Mouse (Mus musculus) urinary bladder, postnatal 14 days (tissue): ENCODE measurements at regions not wholly inside any gene's neighbourhood (a gene's known extent, or its start where the extent isn't known, plus 50 kb on each side); places are given as distances from the start of the nearest gene placed in this dataset.

ENCODE experiments used
- DNase-seq: peaks from one replicate; pipeline ENCODE4 v3.0.0; 2021; ENCODE audit warnings: low spot score

DNA sequence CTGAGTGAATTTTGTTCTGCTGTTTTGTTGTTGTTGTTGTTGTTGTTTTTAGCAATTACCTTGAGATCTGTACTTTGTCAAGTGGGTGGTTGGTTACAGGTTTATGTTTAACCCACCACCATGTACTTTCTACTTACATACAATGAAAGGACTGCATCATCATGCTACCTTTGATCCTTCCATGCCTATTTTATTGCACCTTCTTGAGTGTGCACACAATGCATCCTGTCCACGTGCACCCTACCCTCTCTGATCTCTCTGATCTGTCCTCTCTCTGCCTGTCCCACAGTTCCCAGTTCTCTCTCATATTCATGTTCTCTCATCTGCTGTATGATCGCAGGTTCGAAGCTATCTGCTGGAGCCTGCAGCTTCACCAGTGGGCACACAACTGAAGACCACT lies 59.9 kb upstream of the Gas1 start:
- no peak for DNase-seq

DNA sequence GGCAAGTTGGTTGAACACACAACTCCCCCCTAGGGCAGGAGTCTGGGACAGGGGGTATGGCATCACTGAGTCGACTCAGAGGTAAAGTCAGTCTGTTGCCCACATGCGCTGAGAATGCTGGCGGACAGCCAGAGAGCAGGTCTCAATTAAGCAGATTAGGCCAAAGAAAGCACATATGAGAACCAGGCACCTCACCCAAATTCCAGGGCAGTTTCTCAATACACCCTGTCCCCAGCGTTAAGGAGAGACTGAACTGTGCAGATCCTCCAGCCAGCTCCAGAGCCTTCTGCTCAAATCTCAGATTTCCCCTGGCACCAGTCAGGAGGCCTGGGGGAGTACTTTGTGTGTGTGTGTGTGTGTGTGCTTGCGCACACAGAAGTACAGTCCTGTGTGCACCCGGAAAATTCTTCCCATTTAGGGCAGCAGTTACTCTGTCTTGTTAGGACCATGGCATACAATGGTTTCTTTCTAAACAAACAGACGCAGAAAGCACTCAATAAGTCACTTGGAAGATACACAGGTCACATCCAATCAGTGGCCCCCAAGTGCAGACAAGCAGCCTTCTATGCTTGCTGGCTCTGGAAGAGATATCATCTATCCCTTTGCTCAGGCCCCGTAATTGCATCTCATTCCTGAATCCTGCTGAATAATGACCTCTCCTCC lies 65.4 kb upstream of the Gas1 start:
- peak; percentile 52 for DNase-seq

DNA sequence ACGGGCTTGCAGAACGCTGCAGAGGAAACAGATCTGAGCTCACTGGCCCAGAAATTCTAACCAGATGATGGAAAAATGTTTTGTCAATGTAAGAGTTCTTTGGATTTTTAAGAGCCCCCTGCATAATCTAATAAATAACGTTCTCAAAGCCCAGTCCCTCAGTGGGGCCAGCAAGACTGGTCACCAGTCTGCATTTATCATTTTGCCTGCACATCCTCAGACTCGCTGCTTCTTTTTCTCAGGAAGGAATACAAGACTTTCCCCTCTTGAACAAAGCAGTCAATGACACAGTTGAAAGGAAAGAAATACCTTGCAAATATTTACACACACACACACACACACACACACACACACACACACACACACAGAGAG lies 65.9 kb upstream of the Gas1 start:
- DNase-seq: no peak

DNA sequence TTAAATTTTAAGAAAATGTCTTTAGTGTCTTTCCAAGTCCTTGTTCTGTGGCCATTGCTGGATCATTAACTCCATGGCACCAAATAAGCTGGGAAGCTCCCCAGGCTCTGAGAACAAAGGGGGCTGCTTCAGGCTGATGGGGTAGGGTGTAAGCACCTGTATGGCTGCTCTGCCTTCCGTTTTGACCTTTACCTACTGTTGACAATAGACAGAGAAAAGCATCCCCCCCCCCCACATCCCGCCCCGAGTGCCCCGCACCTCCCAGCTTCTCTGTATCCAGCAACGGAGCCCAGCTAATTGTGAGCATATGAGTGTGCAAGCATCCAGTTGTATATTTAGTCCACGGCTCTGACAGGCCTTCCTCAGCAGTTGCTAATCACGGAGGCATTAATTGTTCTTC lies 78.0 kb upstream of the Gas1 start:
- DNase-seq: no peak

DNA sequence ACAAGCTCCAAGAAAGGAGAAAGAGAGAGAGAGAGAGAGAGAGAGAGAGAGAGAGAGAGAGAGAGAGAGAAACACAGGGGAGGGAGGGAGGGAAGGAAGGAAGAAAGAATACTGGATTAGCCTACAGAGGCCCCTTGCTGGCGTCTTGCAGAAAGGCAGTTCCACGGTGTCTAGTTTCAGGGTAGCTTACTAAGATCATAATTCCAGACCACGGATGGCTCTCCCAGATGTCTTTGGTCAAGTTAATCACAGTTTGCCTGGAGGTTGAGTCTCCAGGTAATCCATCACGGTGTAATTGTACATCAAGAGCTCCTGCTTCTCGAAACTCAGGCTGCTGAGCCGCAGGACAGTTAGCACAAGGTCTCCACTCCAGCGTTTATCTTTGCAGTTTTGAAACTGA lies 78.5 kb upstream of the Gas1 start:
- DNase-seq: no peak

DNA sequence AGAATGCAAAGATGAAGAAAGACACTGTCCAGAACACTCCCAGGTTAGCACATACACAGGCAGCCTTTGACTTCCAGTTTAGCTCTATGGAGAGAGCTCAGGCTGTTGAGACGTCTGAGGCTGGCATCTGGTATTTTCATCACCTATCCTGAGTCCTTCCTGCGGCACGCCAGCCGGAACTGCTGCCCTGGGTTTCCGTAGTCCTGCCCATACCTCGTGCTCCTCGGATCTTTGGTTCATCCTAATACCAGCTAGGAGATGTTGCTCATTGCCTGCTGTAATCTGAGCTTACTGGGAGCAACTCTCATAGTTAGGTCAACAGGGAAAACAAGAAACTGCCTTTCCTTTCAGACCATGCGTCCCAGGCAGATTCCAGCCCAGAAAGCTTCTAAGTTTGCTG lies 79.8 kb upstream of the Gas1 start:
- DNase-seq: no peak

DNA sequence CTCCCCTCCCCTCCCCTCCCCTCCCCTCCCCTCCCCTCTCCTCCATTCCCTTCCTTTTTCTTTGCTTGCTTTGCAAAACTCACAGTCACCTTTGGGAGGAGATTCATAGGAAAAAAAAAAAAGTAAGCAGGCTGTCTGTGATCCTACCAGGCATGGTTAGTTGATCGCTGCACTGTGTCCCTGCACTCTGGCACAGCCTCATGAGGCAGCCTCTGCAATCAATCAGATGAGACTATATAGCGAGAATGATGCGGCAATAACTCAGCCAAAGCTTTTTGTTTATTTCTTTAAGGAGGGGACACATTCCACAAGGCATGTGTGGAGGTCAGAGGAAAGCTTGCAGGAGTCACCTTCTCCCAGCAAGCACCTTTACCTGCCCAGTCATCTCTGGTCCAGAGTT lies 80.7 kb upstream of the Gas1 start:
- no peak for DNase-seq

DNA sequence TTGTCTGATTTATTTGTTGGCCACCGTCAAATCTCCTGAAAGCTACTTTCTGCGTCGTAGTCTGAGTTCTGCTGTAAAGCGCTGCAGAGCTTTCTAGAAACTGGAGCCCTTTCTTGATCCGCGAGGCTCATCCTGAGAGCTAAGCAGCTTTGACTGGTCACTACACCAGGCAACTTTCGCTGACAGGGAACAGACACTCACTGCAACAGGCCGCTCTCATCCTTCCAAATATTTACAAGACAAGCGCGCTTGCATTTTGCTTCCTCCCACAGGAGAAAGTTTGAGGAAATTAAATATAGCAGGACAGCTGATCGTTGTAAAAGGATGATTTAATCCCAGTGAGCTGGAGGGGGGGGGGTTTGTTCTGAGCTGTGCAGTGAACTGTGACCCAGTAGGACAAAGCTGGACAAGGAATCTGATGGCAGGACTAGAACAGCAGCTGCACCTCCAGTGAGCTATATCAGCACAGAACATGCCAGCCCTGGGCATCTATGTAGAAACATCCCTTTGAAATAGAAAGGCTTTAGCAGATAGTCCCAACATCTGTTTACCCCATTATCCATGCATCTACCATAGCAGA lies 85.4 kb upstream of the Gas1 start:
- peak; percentile 28 for DNase-seq

DNA sequence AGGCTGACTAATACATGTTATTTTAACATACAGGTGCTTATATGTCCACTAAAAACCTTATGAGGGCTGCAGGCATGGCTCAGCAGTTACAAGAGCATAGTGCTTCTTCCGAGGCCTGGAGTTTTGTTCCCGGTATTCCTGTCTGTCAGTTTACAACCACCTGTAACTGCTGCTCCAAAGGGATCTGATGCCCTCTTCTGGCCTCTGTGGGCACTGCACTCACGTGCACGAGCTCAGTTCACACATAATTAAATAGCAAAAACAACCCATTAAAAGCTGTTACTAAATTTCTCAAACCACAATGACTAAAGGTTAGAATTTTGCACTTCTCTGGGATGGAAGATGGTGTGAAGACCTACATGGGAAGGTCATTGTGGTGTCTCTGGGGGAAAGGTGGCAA lies 87.3 kb upstream of the Gas1 start:
- DNase-seq: no peak

DNA sequence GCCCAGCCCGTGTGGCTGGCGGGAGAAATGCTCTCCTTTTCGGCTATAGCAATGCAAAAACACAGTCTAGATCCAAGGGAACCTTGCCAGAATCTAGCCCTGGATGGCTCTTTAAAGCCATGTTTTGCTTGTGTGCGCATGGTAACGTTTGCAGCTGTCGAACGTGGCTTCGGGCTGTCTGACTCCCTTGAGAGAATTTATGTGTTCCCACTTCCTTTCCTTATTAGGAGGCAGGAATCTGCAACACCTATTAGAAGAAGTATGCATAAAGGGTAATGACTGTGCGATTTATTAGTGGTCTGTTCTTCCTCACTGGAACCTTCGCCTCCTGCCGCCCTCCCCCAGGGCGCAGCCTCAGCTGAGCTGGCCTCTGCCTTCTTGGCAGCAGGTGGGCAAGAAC lies 90.4 kb upstream of the Gas1 start:
- DNase-seq: peak; percentile 52

DNA sequence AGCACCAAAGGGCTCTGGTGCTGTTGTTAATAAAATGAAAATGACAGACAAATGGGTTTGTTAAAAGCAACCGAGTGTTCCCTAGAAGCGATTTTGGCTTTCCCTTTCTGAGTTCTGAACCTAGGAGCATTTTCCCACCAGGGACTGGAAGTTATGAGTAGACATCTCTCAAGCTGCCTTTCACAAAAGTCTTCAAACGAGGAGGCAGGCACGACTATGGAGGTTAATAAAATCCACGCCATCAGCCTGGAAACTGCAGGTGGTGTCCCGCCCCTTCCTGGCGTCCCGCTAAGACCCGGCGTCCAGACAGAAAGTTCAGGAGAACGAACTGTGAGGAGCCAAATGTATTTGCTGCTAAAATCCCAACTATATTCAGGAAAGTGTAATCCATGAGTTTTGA lies 91.1 kb upstream of the Gas1 start:
- no peak for DNase-seq

DNA sequence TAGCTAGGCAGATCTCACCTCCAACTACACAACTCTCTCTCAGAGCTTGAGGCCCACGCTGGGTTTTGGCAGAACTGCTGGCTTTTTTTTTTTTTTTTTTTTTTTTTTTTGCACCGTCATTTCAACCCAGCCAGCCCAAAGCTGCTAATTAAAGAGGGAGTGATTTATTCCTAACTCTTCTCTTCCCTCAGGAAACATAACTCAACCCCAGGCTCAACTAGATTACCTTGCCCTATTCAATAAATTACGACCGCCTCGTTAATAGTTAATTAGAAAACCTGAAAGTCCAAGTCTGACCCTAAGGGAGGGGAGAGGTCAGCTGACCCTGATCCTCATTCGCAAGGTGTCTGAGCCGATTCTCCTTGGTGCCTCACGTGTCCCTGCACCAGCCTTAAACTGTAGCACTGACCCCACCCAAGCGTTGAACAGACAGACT lies 92.3 kb upstream of the Gas1 start:
- no peak for DNase-seq

DNA sequence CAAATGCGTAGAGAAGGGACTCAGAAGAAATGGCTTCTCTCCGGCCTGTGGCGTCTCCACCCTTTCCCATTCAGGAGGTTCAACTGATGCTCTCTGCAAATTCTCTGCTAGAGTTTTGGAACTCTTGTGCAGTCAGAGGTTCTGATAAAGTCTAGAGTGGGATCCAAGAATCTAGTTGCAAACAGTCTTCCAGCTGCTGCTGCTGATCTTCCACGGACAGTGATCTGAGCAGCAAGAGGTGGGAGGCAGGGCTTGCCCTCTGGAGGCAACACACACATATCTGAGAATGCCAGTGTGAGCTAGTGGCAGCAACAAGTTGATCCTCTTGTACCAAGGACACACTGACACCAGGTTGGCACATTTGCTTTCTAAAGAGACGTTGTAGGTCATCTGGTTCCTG lies 93.4 kb upstream of the Gas1 start:
- no peak for DNase-seq

DNA sequence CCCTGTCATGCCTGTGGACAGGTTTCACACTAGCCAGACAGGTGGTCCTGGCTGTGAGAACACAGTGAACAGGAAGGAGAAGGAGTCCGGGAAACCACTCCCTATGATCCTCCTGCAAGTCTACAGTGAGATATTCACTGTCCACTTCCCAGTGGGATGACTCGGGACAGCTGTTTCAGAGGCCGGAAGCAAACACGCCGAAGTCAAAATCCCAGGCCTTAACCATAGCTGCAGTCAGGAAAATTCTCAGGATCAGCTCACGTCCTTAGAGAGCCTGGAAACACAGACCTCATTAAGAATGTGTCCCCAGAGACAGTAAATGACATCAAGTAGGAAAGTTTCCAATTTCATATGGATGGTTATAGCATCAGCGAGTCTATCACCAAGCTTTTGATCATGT lies 96.2 kb upstream of the Gas1 start:
- no peak for DNase-seq

DNA sequence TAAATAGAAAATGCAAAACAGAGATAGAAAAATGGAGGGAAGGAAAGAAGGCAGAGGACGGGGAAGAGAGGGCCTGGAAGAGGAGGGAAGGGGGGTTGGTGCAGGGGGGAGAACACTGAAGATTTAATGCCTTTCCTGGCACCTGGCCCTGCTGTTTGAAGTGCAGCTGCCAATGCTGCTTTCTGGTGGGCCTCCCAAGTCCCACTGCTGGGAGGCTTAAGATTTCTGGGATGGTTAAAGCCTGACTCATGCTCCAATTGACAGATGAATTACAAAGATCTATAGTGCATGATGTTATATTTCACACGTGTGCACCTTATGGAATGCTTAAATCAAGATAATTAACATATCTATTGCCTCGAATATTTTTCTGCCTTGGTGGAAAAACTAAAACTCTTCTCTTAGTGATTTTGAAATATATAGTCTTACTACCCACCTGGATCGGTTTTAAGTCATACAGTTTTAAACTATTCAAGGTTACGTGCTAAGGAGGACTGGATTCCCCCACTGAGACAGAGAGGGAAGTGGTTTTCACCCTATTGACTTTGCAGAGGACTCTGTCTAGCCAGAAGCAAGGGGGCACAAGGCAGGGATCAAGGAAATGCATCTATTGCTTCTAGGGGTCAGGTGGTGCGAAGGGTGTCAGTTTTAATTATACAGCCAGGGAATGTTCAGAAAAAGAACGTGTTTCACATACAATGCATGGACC lies 105.5 kb upstream of the Gas1 start:
- DNase-seq: no peak

DNA sequence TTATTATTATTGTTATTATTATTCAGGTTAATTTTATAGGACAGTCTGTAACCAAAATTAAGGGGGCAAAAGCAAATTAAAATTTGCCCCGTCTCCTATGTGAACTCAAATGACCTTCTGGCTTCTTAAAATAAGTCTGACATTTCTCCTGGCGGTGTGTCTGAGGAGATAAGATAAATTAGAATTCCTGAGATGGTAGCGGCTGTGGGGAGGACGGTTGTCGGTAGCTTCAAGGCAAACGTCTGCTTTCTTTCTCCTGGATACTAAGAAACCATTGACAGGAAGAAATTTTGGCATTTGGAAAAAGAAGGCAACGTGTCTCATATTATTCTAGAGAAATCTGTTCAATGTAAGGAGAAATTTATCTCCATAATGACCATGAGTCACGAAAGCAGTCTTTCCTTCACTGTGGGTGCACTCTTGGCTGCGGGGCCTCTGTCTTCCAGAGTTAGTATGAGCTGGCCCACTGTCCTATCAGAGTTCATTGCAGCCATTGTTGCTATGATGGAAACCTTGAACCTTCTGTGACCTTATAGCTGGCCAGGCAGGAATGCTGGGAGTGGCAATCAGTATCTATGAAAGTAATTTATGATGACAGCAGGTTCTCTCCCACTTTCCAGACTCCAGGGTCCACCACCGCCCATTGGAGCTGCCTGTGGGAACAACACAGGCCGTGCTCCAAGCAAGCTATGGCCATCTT lies 109.5 kb upstream of the Gas1 start:
- DNase-seq: no peak

DNA sequence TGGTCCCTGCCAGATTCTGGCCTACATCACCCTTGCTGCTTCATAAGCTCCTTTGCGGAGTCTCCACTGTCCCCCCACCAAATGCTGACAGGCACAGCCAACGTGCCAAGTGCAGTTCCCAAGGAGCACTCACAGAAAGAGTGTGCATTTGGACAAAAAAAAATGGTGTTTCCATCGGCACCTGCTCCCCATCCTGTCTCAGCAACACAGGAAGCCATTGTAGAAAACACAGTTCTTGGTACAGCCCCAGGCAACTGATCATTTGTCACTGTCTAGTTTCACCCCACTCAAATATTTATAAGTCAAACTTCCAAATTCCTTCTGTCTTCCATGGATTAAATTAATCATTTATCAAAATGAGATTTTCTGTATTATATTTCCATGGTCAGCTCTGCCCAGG lies 112.5 kb upstream of the Gas1 start:
- DNase-seq: no peak

DNA sequence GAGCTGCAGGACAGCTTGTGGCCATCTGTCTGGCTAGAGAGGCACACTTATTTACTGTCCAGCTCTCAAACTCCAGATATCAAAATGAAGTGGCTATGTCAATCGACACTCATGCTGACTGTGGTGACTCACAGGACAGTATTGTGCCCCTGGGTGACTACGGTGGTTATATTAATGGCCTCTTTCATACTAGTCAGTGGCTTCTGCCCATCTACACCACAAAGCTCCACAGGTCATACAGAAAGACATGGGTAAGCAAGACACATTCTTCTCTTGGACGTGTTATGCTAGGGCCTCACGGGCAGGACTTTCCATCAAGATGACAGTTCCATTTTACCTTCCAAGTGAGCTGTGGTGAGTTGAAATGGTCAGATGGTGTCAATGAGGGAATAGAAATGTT lies 113.7 kb upstream of the Gas1 start:
- no peak for DNase-seq

DNA sequence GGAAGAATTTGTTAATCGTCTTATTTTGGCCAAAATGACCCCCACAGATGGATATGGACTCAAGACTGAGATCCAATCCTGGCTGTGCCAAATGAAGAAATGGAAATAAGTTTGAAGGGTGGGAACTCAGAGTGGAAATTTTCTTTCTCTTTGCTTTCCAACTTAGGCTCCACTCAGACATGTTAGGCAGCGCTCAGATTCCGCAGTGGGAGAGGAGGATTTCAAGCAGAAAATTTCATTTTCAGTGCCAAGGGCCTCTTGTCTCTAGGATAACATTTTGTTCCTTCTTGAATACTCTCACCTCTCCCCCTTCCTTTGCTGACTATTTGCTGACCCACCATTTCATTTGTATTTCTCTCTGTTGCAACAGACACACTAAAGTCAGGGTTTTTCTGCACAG lies 114.2 kb upstream of the Gas1 start:
- DNase-seq: no peak

DNA sequence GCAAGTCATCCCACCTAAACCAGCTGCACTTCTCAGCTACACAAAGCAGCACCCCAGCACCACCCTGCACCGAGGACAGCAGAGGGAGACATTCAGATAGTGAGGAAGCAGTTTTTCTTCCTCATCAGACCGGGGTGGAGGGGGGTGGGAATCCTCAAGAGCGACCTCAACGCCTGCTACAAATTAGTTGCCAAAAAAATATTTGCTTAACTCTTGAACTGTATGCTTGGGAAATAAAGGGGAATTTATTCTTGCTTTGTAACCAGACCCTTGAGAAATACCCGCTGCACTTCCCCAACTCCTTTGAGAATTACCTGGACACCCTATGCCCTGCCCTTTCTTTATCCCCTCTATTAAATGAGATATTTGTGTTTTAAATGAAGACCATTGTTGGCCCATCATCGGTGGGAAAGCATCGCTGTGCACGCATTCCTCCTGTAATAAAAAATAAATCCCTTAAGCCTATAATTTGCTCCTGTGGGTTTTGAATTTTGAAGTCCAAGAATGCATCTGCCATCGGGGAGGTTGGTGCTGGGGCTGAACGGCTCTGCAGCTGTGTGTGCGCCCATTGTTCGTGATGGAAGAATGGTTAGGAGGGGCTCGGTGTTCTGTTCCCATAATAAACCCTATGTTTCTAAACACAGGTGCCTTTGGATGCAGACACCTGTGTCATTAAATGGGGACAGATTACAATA lies 119.2 kb upstream of the Gas1 start:
- peak; percentile 19 for DNase-seq

DNA sequence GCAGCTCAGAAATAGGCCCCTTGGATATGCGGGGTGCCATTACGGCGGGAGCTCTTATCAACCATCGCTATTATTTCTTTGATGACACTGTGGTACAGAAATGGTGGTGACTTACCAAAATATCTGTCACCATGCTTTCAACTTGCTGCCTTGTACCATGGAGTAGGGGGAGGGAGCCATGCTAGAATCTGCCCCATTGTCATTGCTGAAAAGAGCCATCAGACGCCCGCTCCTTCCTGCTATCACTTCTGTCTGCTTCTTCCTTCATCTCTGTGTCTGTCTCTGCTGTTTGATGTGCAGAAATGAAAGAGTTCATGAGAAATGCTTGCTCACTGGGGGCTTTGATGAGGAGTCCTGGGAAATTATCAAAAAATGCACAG lies 119.7 kb upstream of the Gas1 start:
- DNase-seq: no peak

DNA sequence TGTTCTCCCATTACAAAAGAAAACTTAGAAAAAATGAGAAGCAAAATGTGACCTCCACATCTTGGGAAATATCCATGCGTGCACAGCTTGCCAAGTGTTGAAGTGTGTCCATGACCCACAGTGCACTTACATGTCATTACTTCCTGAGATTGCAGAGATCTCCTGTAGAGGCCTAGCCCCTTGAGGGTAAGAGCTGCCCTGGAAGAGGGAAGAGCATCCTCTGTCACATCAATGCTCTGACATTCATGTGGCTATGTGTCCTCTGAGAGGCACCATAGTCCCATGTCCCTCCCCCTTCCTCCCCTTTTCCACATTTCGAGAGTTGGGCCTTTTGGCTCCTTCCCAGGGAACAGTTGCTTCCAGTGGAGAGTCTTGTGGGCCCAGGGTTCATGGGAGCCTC lies 121.4 kb upstream of the Gas1 start:
- DNase-seq: peak; percentile 33

DNA sequence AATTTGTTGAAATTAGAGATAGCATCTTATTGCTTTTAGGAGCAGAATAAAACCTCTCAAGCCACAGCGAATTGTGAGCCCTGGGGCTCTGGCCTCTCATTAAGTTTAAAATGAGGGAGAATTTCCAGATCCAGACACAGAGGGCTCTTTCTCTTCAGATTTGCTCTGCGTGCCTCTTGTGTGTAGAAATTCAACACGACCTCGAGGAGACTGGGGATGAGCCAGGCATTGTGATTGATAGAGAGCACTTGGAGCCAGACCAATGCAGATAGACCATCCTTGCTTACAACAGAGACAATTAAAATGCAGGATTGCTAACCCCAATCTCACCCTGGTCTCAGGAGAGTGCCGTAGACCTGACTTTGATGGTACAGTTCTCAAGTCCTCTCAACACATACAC lies 121.9 kb upstream of the Gas1 start:
- DNase-seq: no peak
